7 mouse cellular contexts compared by ENCODE assay signal in genomic region chr6:39515739-39516131, GRCm38 (mm10). TPM values are rescaled to one million over a fixed set of nuclear protein-coding genes. Genes with fewer than 3 reads are reported as not detected.
A peak's percentile ranks its signal among the peaks of the same experiment; 100 is the strongest.
DNase-seq lines count a peak whose midpoint lies in the region; ATAC-seq lines count a peak whose summit lies in the region.

No protein-coding gene starts in this region.

- peak overlapping the region; percentile 71 for H3K27ac ChIP-seq in forebrain, embryonic 14.5 days (ENCODE audit: low read depth, low read length)
- peak overlapping the region; percentile 79 for H3K27ac ChIP-seq in hindbrain, embryonic 16.5 days (ENCODE audit: low read depth, low read length)
- peak overlapping the region; percentile 76 for H3K27ac ChIP-seq in neural tube, embryonic 14.5 days (ENCODE audit: low read depth, low read length)

- WGBS in forebrain, embryonic 14.5 days = 19% methylated on average over 6 of the region's 6 CpGs
- WGBS in hindbrain, embryonic 16.5 days = 20% methylated on average over 6 of the region's 6 CpGs
- WGBS in neural tube, embryonic 14.5 days = 40% methylated on average over 6 of the region's 6 CpGs

- no peak overlapping the region for H3K4me2 ChIP-seq in forebrain, embryonic 14.5 days (ENCODE audit: low read length)
- peak overlapping the region; percentile 14; the same call in 1 of the 2 replicates for H3K4me2 ChIP-seq in hindbrain, embryonic 16.5 days (ENCODE audit: low read length)
- H3K4me2 ChIP-seq in neural tube, embryonic 14.5 days (ENCODE audit: low read depth, low read length) = no peak overlapping the region

- H3K36me3 ChIP-seq in forebrain, embryonic 14.5 days (ENCODE audit: control insufficient read depth, insufficient read depth, low read length) = peaks cover 18% of the 10 kb centered on the region; the same call in 1 of the 2 replicates
- H3K36me3 ChIP-seq in hindbrain, embryonic 16.5 days (ENCODE audit: control insufficient read depth, insufficient read depth, low read length) = peaks cover 11% of the 10 kb centered on the region
- peaks cover 4% of the 10 kb centered on the region; the same call in 1 of the 2 replicates for H3K36me3 ChIP-seq in neural tube, embryonic 14.5 days (ENCODE audit: control insufficient read depth, insufficient read depth, low read length)

- peak; percentile 52; the same call in 1 of the 2 replicates for ATAC-seq in forebrain, embryonic 14.5 days
- peak; percentile 62; the same call in 1 of the 2 replicates for ATAC-seq in hindbrain, embryonic 16.5 days
- peak; percentile 48; the same call in 1 of the 2 replicates for ATAC-seq in neural tube, embryonic 14.5 days (ENCODE audit: low read depth)

- H3K27me3 ChIP-seq in forebrain, embryonic 14.5 days (replicated peaks; ENCODE audit: control insufficient read depth, insufficient read depth, low read length) = no peaks in the 10 kb centered on the region
- H3K27me3 ChIP-seq in hindbrain, embryonic 16.5 days (replicated peaks; ENCODE audit: control insufficient read depth, insufficient read depth, low read length) = no peaks in the 10 kb centered on the region
- H3K27me3 ChIP-seq in neural tube, embryonic 14.5 days (ENCODE audit: control insufficient read depth, insufficient read depth, low read length) = no peaks in the 10 kb centered on the region

- no peak overlapping the region for H3K9ac ChIP-seq in forebrain, embryonic 14.5 days (ENCODE audit: low read length)
- no peak overlapping the region for H3K9ac ChIP-seq in hindbrain, embryonic 16.5 days (ENCODE audit: low read depth, low read length)
- H3K9ac ChIP-seq in neural tube, embryonic 14.5 days (replicated peaks; ENCODE audit: low read depth, low read length) = no peak overlapping the region

- no peak overlapping the region for H3K4me3 ChIP-seq in forebrain, embryonic 14.5 days (ENCODE audit: low read depth, low read length)
- H3K4me3 ChIP-seq in hindbrain, embryonic 16.5 days (ENCODE audit: low read length) = no peak overlapping the region
- H3K4me3 ChIP-seq in neural tube, embryonic 14.5 days (ENCODE audit: low read depth, low read length) = no peak overlapping the region

- DNase-seq in 416B (ENCODE audit: low read depth) (peak; percentile 77), MN1 (ENCODE audit: low spot score) (peak; percentile 78)
- DNase-seq in forebrain, embryonic 14.5 days (ENCODE audit: low spot score) = peak; percentile 52
- DNase-seq in layer of hippocampus, adult 9-11 months = no peak
- DNase-seq in right cerebral cortex, postnatal 36 days (ENCODE audit: low spot score in 2 of 2) = no peak

- H3K4me1 ChIP-seq in forebrain, embryonic 14.5 days (ENCODE audit: control insufficient read depth, insufficient read depth, low read length) = 0 out of 2 replicates have a peak, but pooled peaks cover 5% of the 10 kb centered on the region
- H3K4me1 ChIP-seq in hindbrain, embryonic 16.5 days (ENCODE audit: control insufficient read depth, insufficient read depth, low read depth, low read length) = peaks cover 6% of the 10 kb centered on the region
- 0 out of 2 replicates have a peak, but pooled peaks cover 5% of the 10 kb centered on the region for H3K4me1 ChIP-seq in neural tube, embryonic 14.5 days (ENCODE audit: control insufficient read depth, insufficient read depth, low read length)

- no peaks in the 10 kb centered on the region; the same call in 1 of the 2 replicates for H3K9me3 ChIP-seq in forebrain, embryonic 14.5 days (replicated peaks; ENCODE audit: control insufficient read depth, low read length)
- peaks cover 5% of the 10 kb centered on the region for H3K9me3 ChIP-seq in hindbrain, embryonic 16.5 days (ENCODE audit: control insufficient read depth, low read length)
- H3K9me3 ChIP-seq in neural tube, embryonic 14.5 days (ENCODE audit: control insufficient read depth, low read length) = 0 out of 2 replicates have a peak, but pooled peaks cover 3% of the 10 kb centered on the region

RNA-seq across cellular contexts. Expression of gene Dennd2a, which starts 41.9 kb away (rescaled TPM):
- 14.2 and 15.8 TPM in 2 replicates for polyA plus RNA-seq in forebrain, embryonic 14.5 days (2014; fragmentation: Nextera tagmentation; extraction: Ambion mirVana)
- polyA plus RNA-seq in hindbrain, embryonic 16.5 days (2015; fragmentation: Nextera tagmentation; extraction: Ambion mirVana) = 12.8 and 17.6 TPM in 2 replicates
- 20.1 and 24.5 TPM in 2 replicates for polyA plus RNA-seq in neural tube, embryonic 14.5 days (2014; fragmentation: Nextera tagmentation; extraction: Ambion mirVana)

RNA-seq across cellular contexts. Expression of gene Adck2, which starts 57.9 kb away (rescaled TPM):
- 30.4 and 31.5 TPM in 2 replicates for polyA plus RNA-seq in forebrain, embryonic 14.5 days (2014; fragmentation: Nextera tagmentation; extraction: Ambion mirVana)
- polyA plus RNA-seq in hindbrain, embryonic 16.5 days (2015; fragmentation: Nextera tagmentation; extraction: Ambion mirVana) = 42.6 and 47.9 TPM in 2 replicates
- 30.3 and 45.1 TPM in 2 replicates for polyA plus RNA-seq in neural tube, embryonic 14.5 days (2014; fragmentation: Nextera tagmentation; extraction: Ambion mirVana)

Comparison
In these comparisons a context has a peak if more than half of its experiments do, and no peak if none do; other contexts are left out.
1. DNase-seq: peak in 416B (single experiment), MN1 (single experiment) and forebrain, embryonic 14.5 days (single experiment); none in layer of hippocampus, adult 9-11 months (single experiment) and right cerebral cortex, postnatal 36 days (0 of 2).
2. Peak in every context shown above with its lines, with median percentiles within 50 percentile points of each other: ATAC-seq and H3K27ac ChIP-seq.